Mouse (Mus musculus) gastrocnemius, postnatal 4 days (tissue): Measurements from ENCODE around the gene Xlr5a. TPM values are rescaled to one million over a fixed set of nuclear protein-coding genes. Genes with fewer than 3 reads are reported as not detected.
"Not testable (repeated sequence)": the region's sequence is repeated elsewhere in the genome, so short reads cannot be mapped to it uniquely, and the experiment has no call there.

Experiments
- DNase-seq, 2 experiments: peaks; one replicate each; pipeline ENCODE4 v3.0.0; 2021 to 2022; ENCODE audit warnings: low spot score in 2 of 2, mixed read lengths in 2 of 2
- total RNA-seq, 2 experiments: library from RNA; stranded (reverse); gene quantifications; 2 replicates each; pipeline ENCODE4 v1.2.3; 2021

Gene Xlr5a
- total RNA-seq, 2 experiments from 2014 or later, result not detected

DNA sequence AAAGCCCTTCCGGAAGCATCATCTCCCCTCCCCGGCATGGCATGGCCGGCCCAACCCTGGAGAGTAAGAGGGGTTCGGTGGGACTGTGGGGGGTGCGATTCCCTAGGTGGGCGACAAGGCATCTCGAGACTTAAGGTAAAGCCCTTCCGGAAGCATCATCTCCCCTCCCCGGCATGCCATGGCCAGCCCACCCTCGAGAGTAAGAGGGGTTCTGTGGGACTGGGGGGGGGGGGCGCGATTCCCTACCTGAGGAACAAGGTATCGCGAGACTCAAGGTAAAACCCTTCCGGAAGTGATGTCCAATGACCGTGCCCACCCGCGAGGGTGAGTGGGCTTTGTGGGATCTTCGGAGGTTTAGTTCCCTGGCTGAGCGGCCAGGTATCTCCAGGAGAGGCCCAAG is 144.3 kb downstream of the Xlr5a start, which contains the start of gene Xlr5b:
TSS of gene Xlr5b (plus strand) at position 301 of the 400 bp plus-strand sequence.
- DNase-seq, result not testable (repeated sequence)

GRCm38 (mm10) chrX:73143218-73143618 is 149.6 kb downstream of the Xlr5a start:
- not testable (repeated sequence) for DNase-seq

- not testable (repeated sequence) for DNase-seq
These were observed 169.6 kb downstream of the Xlr5a start for GRCm38 (mm10) chrX:73122859-73123829.

GRCm38 (mm10) chrX:73116747-73117146 is 176.0 kb downstream of the Xlr5a start, which contains the start of gene Gm14685:
Gene Gm14685 (plus strand): TSS chrX:73117047.
- not testable (repeated sequence) for DNase-seq

GRCm38 (mm10) chrX:73096941-73097508 is 195.8 kb downstream of the Xlr5a start, which contains the start of gene Xlr3a:
Gene Xlr3a (minus strand): TSS chrX:73097095.
- DNase-seq, result not testable (repeated sequence)

GRCm38 (mm10) chrX:73082267-73083055 is 210.3 kb downstream of the Xlr5a start, which contains the start of gene Xlr4a:
Gene Xlr4a (minus strand): TSS chrX:73082478.
- DNase-seq, result not testable (repeated sequence)

- DNase-seq, result not testable (repeated sequence)
These were observed 225.9 kb downstream of the Xlr5a start for GRCm38 (mm10) chrX:73066765-73067312.

GRCm38 (mm10) chrX:73064415-73064793 is 228.4 kb downstream of the Xlr5a start, which contains the start of gene Pnma3:
Gene Pnma3 (plus strand): TSS chrX:73064787.
- DNase-seq, result no peak

- DNase-seq, result peak in 1 of 2 experiments; percentile 8
These were observed 229.0 kb downstream of the Xlr5a start for GRCm38 (mm10) chrX:73063512-73064414.

GRCm38 (mm10) chrX:73062323-73062722 is 230.5 kb downstream of the Xlr5a start:
- DNase-seq, result no peak

GRCm38 (mm10) chrX:73061528-73061927 is 231.2 kb downstream of the Xlr5a start:
- no peak for DNase-seq

Other genes with a start within 250 kb of the Xlr5a start
- not detected for gene Pnma3, start 228.2 kb downstream of the Xlr5a start, total RNA-seq
- gene Xlr4a, start 210.5 kb downstream of the Xlr5a start, total RNA-seq, result under 1 TPM in 1 of 2 experiments, not detected in 1; 0.26 TPM
- gene Xlr3a, start 195.9 kb downstream of the Xlr5a start, total RNA-seq, result under 1 TPM; 0.54 to 0.88 TPM
- gene Gm14685, start 175.9 kb downstream of the Xlr5a start, total RNA-seq, result under 1 TPM in 1 of 2 experiments, not detected in 1; 0.15 TPM
- gene Xlr5b, start 144.2 kb downstream of the Xlr5a start, total RNA-seq, result not detected
- gene DXBay18, start 143.5 kb downstream of the Xlr5a start, total RNA-seq, result not detected
- not detected for gene Spin2d, start 116.0 kb downstream of the Xlr5a start, total RNA-seq
- gene Xlr3b, start 100.8 kb downstream of the Xlr5a start, total RNA-seq, result 10 to 100 TPM in 1 of 2 experiments, under 1 TPM in 1; 0.93 to 11.6 TPM
- gene Xlr4b, start 78.6 kb downstream of the Xlr5a start, total RNA-seq, result under 1 TPM in 1 of 2 experiments, not detected in 1; 0.20 TPM
- gene F8a, start 64.7 kb downstream of the Xlr5a start, total RNA-seq, result 1 to 10 TPM; 6.8 to 7.2 TPM
- under 1 TPM in 1 of 2 experiments, not detected in 1; 0.49 TPM for gene Xlr4c, start 49.8 kb downstream of the Xlr5a start, total RNA-seq
- not detected for gene Xlr3c, start 27.6 kb downstream of the Xlr5a start, total RNA-seq
- not detected for gene Xlr5c, start within 50 bp of the Xlr5a start, total RNA-seq
- gene Gm45015, start 43.9 kb upstream of the Xlr5a start, total RNA-seq, result not detected
- gene Zfp275, start 49.6 kb upstream of the Xlr5a start, total RNA-seq, result 10 to 100 TPM; 24.3 to 26.3 TPM
- gene Gm18336, start 105.8 kb upstream of the Xlr5a start, total RNA-seq, result not detected
- not detected for gene Zfp92, start 118.1 kb upstream of the Xlr5a start, total RNA-seq
- not detected for gene Trex2, start 142.4 kb upstream of the Xlr5a start, total RNA-seq
- 10 to 100 TPM; 23.3 to 27.7 TPM for gene Haus7, start 166.1 kb upstream of the Xlr5a start, total RNA-seq
- 100 to 1,000 TPM; 487 to 574 TPM for gene Bgn, start 190.6 kb upstream of the Xlr5a start, total RNA-seq
- 1 to 10 TPM; 4.6 to 9.7 TPM for gene Atp2b3, start 210.1 kb upstream of the Xlr5a start, total RNA-seq